Mouse (Mus musculus) large intestine, adult 2 months (tissue): ENCODE data around the gene Cemip. TPM values are rescaled to one million over a fixed set of nuclear protein-coding genes. Genes with fewer than 3 reads are reported as not detected.

Source experiments
- polyA plus RNA-seq: library from polyadenylated mRNA; depleted of rRNA; stranded (reverse); fragments of >200 nt; gene quantifications from 2 replicates; pipeline ENCODE4 v1.2.3, GENCODE M21; 2012; rRNA removed

Gene Cemip
- polyA plus RNA-seq, 1 experiment = 0.31 TPM

Other genes starting within 250 kb of the Cemip start
- gene Tlnrd1, start 202.2 kb downstream of the Cemip start, polyA plus RNA-seq = 30.0 and 38.3 TPM in 2 replicates
- gene Mesd, start 202.0 kb downstream of the Cemip start, polyA plus RNA-seq = 8.3 and 9.2 TPM in 2 replicates
- 115 and 123 TPM in 2 replicates for gene Abhd17c, start 65.4 kb upstream of the Cemip start, polyA plus RNA-seq